Mouse (Mus musculus) urinary bladder, postnatal 4 days (tissue): ENCODE data around the gene Bmpr1b.
A peak's percentile ranks its signal among the peaks of the same experiment; 100 is the strongest.
"Not testable (repeated sequence)": the region's sequence is repeated elsewhere in the genome, so short reads cannot be mapped to it uniquely, and the experiment has no call there.

Experiments
- DNase-seq, 2 experiments: peaks; one replicate each; pipeline ENCODE4 v3.0.0; 2021 to 2022; ENCODE audit warnings: low spot score in 2 of 2

Gene Bmpr1b

DNA sequence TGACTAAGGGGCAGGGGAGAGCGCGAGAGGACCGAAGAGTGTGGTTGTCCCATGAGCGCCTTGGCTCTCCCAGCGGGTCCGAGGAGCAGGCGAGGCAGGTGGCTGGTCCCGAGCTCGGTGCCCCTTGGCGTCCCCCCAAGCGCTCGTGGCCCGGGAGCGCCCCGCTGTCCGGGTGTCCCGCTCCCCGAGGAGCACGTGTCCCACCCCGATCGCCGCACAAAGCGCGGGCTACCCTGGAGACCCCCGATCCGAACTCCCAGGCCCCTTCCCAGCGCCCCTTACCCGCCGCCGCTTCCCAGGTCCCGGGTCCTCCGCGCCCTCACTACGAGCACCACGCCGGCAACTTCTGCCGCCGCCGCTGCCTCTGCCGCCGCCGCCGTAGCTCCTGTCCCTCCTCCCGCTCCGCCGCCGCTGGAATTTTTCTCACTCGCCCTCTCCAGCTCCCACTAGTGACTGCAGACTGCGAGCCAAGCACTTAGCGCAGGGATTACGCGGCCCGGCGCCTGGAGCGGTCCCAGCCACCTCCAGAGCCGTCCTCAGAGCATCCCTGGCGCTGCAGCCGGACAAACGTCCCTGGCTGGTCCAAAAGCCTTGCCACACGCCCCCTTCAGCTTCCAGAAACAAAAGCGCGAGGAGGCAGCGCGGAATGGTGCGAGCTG, at the start of gene Bmpr1b:
Bmpr1b (minus strand) TSS at position 563 of the 659 bp plus-strand sequence.
- DNase-seq, result peak; percentile 71 to 80

DNA sequence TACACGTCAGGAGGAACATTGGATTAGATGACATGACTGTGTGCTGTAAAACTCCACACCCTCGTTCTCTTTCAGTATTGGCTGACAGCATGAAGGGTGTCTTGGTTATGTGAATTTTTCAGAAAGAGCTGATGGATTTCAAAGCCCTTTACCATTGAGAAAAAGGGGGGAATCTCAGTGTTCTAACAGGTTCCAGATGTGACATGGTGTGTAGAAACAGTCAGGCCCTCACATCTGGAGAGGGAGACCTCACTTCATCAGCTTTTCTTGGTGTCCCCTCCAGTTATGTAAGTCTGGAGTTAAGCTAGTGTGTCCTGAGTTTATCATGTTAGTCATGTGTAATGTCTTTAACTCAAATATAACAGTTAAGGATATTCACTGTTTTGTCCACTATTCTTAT, 43.6 kb upstream of the Bmpr1b start:
- DNase-seq, result no peak

DNA sequence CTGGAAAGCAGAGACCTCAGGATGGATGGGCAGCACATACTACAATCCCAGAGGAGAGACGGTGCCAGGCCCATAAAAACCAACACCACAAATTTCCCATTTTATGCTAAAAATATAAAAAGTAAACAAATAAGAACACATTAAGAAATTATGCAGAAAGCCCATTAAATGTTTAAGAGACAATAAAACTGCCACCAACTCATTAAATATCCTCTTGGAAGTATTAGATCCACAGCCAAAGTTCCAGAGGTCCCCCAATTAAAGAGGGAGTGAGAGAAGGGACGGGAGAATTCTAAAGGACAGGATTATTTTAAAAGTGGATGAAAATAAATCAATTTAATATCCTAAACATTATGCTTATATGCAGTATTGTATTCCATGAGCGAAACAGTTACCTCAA, 43.0 kb upstream of the Bmpr1b start:
- no peak for DNase-seq

- DNase-seq, result no peak
These were observed 40.8 kb upstream of the Bmpr1b start for GRCm38 (mm10) chr3:142209981-142210380.

GRCm38 (mm10) chr3:142209057-142209456, 39.8 kb upstream of the Bmpr1b start:
- DNase-seq, result no peak

GRCm38 (mm10) chr3:142207488-142207887, 38.3 kb upstream of the Bmpr1b start:
- no peak for DNase-seq

DNA sequence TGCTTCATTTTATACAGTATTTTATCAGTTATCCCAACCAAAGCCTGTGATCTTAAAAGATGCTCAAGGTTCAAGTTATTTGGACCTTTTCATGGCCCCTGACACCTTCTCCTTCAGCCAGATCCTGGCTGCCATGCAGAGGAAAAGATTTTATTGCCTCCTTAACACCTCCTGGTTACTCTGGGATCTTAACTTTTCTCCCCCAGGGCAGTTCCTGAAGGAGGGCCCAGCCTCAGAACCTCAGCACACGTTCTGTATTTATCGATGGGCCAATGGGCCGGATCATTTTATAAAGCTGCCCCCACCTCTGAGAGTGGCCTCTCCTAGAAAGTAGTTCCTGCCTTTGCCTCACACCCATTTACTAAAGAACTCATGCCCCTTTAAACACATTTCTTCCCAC, 37.1 kb upstream of the Bmpr1b start:
- DNase-seq, result no peak

GRCm38 (mm10) chr3:142196142-142196541, 26.9 kb upstream of the Bmpr1b start:
- no peak for DNase-seq

- not testable (repeated sequence) for DNase-seq
These were observed 22.4 kb upstream of the Bmpr1b start for GRCm38 (mm10) chr3:142191627-142192026.

DNA sequence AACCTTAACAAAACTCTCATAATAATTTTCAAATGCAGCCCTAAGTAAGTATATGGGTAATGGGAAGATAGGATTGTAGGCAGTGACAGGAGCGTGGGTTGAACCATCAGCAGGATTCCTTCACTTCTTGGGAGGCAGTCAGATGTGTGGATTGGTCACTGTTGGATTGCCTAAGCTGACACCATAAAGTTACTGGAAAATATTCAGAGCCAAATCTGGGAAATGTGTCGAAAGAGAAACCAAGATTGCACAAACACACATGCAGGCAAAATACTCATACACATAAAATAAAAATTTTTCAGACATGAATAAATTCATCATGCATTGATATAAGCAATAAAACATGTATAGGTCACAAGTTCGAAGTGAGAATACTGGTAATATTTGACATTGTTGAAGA, 17.3 kb upstream of the Bmpr1b start:
- DNase-seq, result no peak

DNA sequence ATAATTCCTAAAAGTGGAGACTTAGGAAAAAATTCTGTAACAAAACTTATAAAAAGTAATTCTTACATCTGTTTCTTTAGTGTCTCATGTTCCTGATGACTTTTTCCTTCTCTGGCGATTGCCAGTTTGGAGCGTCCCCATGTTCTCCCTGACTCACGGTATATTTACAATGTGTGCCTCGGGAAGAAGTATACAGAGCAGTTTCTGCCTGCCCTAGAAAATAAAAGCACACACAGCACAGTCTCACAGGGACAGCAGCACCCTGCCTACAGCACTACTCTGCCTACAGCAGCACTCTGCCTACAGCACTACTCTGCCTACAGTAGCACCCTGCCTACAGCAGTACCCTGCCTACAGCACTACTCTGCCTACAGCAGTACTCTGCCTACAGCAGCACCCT, 4.8 kb upstream of the Bmpr1b start:
- DNase-seq, result no peak

DNA sequence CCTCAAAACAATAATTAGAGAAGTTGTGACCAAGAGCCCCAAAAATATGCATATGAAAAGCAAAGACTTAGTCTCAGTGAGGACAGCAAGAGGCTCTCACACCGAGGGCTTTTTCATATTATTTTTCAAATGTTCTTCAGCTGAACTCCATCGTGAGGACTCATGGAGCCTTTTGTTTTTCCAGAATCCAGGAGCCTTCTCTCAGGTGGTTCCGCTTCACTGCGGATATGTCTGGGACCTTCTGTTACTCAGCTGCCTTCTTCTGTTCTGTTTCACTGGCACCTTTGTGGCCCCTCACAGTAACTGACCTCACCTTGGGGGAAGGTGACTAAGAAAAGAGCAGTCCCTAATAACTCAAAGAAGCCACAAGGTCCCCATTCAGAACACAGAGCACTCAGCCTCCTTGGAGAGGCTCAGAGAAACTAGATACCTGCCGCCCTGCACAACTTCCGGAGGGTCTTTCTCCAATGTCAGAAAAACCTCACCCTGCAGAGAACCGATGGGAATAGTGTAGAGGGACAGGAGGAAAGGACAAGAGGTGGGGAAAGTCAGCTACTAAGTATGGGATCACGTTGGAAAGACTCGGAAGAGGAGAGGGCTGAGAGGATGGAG, 868 bp downstream of the Bmpr1b start:
- no peak for DNase-seq

DNA sequence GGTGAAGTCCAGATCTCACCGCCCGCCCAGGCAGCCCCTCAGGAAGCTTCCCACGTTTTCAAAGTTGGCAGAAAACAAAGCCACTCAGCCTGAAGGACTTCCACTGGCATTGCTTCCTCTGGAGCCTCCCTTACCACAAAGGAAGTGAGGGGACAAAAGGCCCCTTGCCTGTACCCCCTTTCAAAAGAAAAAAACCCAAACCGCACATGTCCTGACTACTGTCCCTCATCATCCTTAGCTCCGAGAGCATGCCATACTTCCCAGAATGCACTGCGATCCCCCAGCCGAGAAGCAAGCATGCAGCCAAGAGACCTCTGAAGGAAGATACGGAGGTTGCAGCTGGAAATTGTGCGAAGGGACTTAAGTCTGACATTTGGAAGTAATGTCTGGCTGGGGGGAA, 4.2 kb downstream of the Bmpr1b start:
- no peak for DNase-seq

DNA sequence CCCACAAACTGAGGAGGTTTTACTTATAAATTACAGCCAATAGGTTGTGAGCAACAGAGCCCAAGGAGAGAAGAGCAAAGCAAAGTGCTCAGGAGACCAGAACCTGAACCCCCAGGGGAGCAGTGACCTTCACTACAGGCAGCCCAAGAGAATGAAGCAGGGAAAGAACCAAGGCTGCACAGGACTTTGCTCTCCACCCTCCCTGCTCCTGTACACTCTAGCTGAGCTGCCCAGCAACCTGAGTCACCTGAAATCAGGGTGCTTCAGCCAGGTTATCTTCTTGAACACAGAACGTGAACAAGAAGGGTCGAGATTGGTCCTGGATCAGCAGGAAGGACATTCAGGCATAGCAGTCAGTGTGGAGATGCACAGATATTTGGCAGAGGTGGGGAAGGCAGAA, 5.3 kb downstream of the Bmpr1b start:
- DNase-seq, result no peak

GRCm38 (mm10) chr3:142161405-142161804, 7.8 kb downstream of the Bmpr1b start:
- no peak for DNase-seq

DNA sequence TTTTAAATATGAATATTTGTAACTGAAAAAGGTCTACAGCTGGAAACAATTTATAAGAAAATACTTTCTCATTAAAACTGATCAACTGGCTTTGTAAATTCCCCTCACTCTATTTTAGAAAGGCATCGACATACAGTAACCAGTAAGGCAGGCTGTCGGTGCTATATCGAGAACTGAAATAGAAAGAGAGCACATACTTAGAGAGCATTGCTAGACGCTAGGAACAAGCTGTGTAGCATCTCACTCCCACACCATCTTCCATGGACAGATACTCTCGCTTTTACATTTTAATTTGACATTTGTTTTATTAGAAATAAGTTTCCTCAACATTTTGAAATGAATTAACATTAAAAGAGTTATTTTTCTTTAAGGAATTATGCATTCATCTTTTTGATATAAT, 17.2 kb downstream of the Bmpr1b start:
- DNase-seq, result no peak

- no peak for DNase-seq
These were observed 30.4 kb downstream of the Bmpr1b start for GRCm38 (mm10) chr3:142138796-142139195.

DNA sequence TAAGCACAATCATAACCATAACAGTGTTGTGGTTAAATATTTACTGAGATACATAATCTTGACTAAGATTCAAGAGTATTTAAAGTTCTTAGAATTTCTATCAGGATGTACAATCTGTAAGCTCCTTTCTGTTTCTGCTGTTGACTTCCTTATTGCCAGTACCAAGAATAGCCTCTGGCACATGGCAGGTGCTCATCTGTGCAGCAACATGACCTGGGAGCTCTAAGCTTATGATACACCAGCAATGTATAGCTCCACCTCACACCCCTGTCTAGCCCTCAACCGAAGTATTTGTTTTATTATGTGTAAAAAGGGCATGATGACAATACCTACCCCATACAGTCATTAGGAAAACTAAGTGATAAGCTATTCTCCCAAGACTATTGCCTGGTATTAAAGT, 42.8 kb downstream of the Bmpr1b start:
- no peak for DNase-seq

GRCm38 (mm10) chr3:142125556-142125955, 43.7 kb downstream of the Bmpr1b start:
- no peak for DNase-seq

- DNase-seq, result no peak
These were observed 45.0 kb downstream of the Bmpr1b start for GRCm38 (mm10) chr3:142124255-142124654.

DNA sequence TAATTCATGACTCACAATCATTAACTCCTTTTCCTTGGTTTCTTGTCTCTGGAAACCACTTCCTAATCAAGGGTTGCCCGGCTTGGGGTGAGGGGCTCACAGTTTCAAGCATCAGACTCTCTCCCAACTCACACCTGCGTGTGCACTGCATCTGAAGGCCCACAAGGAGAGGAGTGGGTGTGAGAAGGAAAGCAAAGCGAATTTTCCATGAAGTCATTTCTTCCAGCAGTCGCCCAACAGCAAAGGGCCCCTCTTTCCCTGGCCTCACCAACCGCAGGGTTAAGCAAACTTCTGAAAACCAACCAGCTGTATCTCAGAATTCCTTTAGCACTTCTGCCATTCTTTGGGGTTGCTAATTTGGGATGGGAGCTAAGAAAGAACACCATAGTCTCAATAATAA, 46.8 kb downstream of the Bmpr1b start:
- no peak for DNase-seq

DNA sequence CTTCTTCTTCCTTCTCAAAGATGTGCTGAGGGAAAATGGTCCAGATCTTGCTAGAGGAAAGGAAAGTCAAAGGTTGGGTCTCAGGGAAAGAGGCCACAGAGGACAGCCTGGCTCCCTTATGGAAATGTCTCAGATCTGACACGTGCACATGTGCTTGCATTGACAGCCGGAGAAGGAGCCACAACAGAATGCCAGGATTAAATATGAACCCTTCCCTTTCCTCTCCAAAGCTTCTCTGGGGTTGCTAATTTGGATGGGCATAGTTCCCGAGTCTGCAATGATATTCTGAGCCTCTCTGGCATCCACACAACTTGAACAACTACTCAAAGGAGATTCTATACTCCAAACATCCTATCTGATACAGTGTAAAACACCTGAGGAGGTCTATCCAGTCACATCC, 48.4 kb downstream of the Bmpr1b start:
- no peak for DNase-seq

- DNase-seq, result no peak
These were observed 54.4 kb downstream of the Bmpr1b start for GRCm38 (mm10) chr3:142114762-142115316.

- DNase-seq, result no peak
These were observed 55.0 kb downstream of the Bmpr1b start for GRCm38 (mm10) chr3:142114190-142114589.
